Mouse (Mus musculus) kidney, embryonic 14.5 days (tissue): ENCODE data around the gene Ncapd3. TPM values are rescaled to one million over a fixed set of nuclear protein-coding genes. Genes with fewer than 3 reads are reported as not detected.

ENCODE experiments used
- ATAC-seq: fragments of 200-750 bp; cut with Nextera tagmentation; 2 replicates; pipeline ENCODE4 v1.8.0; 2017; ENCODE audit warnings: moderate number of reproducible peaks, mild to moderate bottlenecking, moderate TSS enrichment, moderate library complexity; ENCODE audit not compliant: low FRiP score, low TSS enrichment
- H3K27ac ChIP-seq: fragments of 300-500 bp; sonication (generic); 2 replicates; pipeline ENCODE4 v1.5.1; 2014; ENCODE audit warnings: low read depth, mild to moderate bottlenecking, low read length, moderate library complexity, mixed read lengths
- H3K27me3 ChIP-seq: fragments of 300-500 bp; sonication (generic); 2 replicates; pipeline ENCODE4 v1.6.1; 2014; ENCODE audit warnings: mild to moderate bottlenecking, low read length; ENCODE audit not compliant: control insufficient read depth, insufficient read depth
- H3K36me3 ChIP-seq: fragments of 300-500 bp; sonication (generic); 2 replicates; pipeline ENCODE4 v1.6.1; 2014; ENCODE audit warnings: low read length, mixed read lengths; ENCODE audit not compliant: control insufficient read depth, insufficient read depth
- H3K4me1 ChIP-seq: fragments of 300-500 bp; sonication (generic); 2 replicates; pipeline ENCODE4 v1.6.1; 2014; ENCODE audit warnings: low read length, mixed read lengths; ENCODE audit not compliant: control insufficient read depth, insufficient read depth
- H3K4me2 ChIP-seq: fragments of 300-500 bp; sonication (generic); replicated peaks from 2 replicates; pipeline ENCODE4 v1.6.1; 2014; ENCODE audit warnings: low read depth, mild to moderate bottlenecking, low read length
- H3K4me3 ChIP-seq: fragments of 300-500 bp; sonication (generic); 2 replicates; pipeline ENCODE4 v1.5.1; 2014; ENCODE audit warnings: mild to moderate bottlenecking, low read length
- H3K9ac ChIP-seq: fragments of 300-500 bp; sonication (generic); 2 replicates; pipeline ENCODE4 v1.6.1; 2014; ENCODE audit warnings: low read depth, mild to moderate bottlenecking, low read length, moderate library complexity
- H3K9me3 ChIP-seq: fragments of 300-500 bp; sonication (generic); 2 replicates; pipeline ENCODE4 v1.6.1; 2016; ENCODE audit warnings: low read length; ENCODE audit not compliant: control insufficient read depth
- WGBS: fragments of 180-500 bp; shearing (Covaris S2); extraction: QIAGEN DNeasy Blood & Tissue Kit; methylation state at CpG from one replicate; pipeline ENCODE4 v1.1.7; 2014; 5-methylcytosine and 5-hydroxymethylcytosine counted together
- polyA plus RNA-seq: library from polyadenylated mRNA; unstranded; fragments of >200 nt; fragmentation: Nextera tagmentation; extraction: Ambion mirVana; gene quantifications from 2 replicates; pipeline ENCODE4 v1.2.1, GENCODE M21; 2014

Gene Ncapd3
- polyA plus RNA-seq, 1 experiment from 2014 or later, result 41.3 TPM

GRCm38 (mm10) chr9:27123947-27124346 is 94.0 kb downstream of the Ncapd3 start:
- WGBS, result 83% methylated on average over 2 of the region's 2 CpGs
- H3K27ac ChIP-seq, result no peak overlapping the region
- H3K4me3 ChIP-seq, result no peak overlapping the region
- no peak overlapping the region for H3K9ac ChIP-seq
- no peaks in the 10 kb centered on the region for H3K9me3 ChIP-seq
- no peaks in the 10 kb centered on the region for H3K27me3 ChIP-seq
- H3K4me1 ChIP-seq, result no peaks in the 10 kb centered on the region
- ATAC-seq, result no peak
- H3K36me3 ChIP-seq, result no peaks in the 10 kb centered on the region
- no peak overlapping the region for H3K4me2 ChIP-seq

GRCm38 (mm10) chr9:27125450-27125849 is 95.5 kb downstream of the Ncapd3 start:
- Histone ChIP-seq H3K4me1 (no peaks in the 10 kb centered on the region), H3K27me3 (no peaks in the 10 kb centered on the region), H3K9me3 (no peaks in the 10 kb centered on the region), H3K36me3 (no peaks in the 10 kb centered on the region), H3K4me2 (no peak overlapping the region), H3K9ac (no peak overlapping the region), H3K27ac (no peak overlapping the region), H3K4me3 (no peak overlapping the region)
- WGBS, result 59% methylated on average over 6 of the region's 6 CpGs
- no peak for ATAC-seq

- ATAC-seq, result no peak
- WGBS, result 87% methylated on average over 6 of the region's 6 CpGs
Observed at GRCm38 (mm10) chr9:27126543-27126942, 96.6 kb downstream of the Ncapd3 start.

GRCm38 (mm10) chr9:27128629-27129028 is 98.7 kb downstream of the Ncapd3 start:
- H3K4me1 ChIP-seq, result peaks cover 3% of the 10 kb centered on the region; the same call in 1 of the 2 replicates
- no peak overlapping the region for H3K4me3 ChIP-seq
- no peaks in the 10 kb centered on the region for H3K9me3 ChIP-seq
- H3K27me3 ChIP-seq, result no peaks in the 10 kb centered on the region
- no peak for ATAC-seq
- H3K4me2 ChIP-seq, result no peak overlapping the region
- no peak overlapping the region for H3K27ac ChIP-seq
- no peaks in the 10 kb centered on the region for H3K36me3 ChIP-seq
- H3K9ac ChIP-seq, result no peak overlapping the region
- 48% methylated on average over 4 of the region's 4 CpGs for WGBS

More at GRCm38 (mm10) chr9:27126543-27126942, 96.6 kb downstream of the Ncapd3 start:
- Histone ChIP-seq H3K4me3 (no peak overlapping the region), H3K9ac (no peak overlapping the region), H3K36me3 (no peaks in the 10 kb centered on the region), H3K27me3 (no peaks in the 10 kb centered on the region), H3K9me3 (no peaks in the 10 kb centered on the region), H3K27ac (no peak overlapping the region), H3K4me2 (no peak overlapping the region), H3K4me1 (no peaks in the 10 kb centered on the region)

- no peaks in the 10 kb centered on the region for H3K9me3 ChIP-seq
- H3K4me2 ChIP-seq, result no peak overlapping the region
- H3K27me3 ChIP-seq, result no peaks in the 10 kb centered on the region
- H3K27ac ChIP-seq, result no peak overlapping the region
- H3K4me3 ChIP-seq, result no peak overlapping the region
- no peak for ATAC-seq
- H3K36me3 ChIP-seq, result no peaks in the 10 kb centered on the region
- 88% methylated on average over 1 of the region's 1 CpGs for WGBS
- peaks cover 3% of the 10 kb centered on the region; the same call in 1 of the 2 replicates for H3K4me1 ChIP-seq
- H3K9ac ChIP-seq, result no peak overlapping the region
Observed at GRCm38 (mm10) chr9:27134410-27134809, 104.4 kb downstream of the Ncapd3 start.

GRCm38 (mm10) chr9:27135372-27135771 is 105.4 kb downstream of the Ncapd3 start:
- no peaks in the 10 kb centered on the region for H3K36me3 ChIP-seq
- no peak overlapping the region for H3K4me2 ChIP-seq
- no peaks in the 10 kb centered on the region for H3K9me3 ChIP-seq
- WGBS, result 93% methylated on average over 7 of the region's 7 CpGs
- no peak overlapping the region for H3K27ac ChIP-seq
- no peaks in the 10 kb centered on the region for H3K27me3 ChIP-seq
- no peak overlapping the region for H3K4me3 ChIP-seq
- no peak for ATAC-seq
- H3K9ac ChIP-seq, result no peak overlapping the region
- peaks cover 3% of the 10 kb centered on the region; the same call in 1 of the 2 replicates for H3K4me1 ChIP-seq

- Histone ChIP-seq H3K9me3 (no peaks in the 10 kb centered on the region), H3K4me3 (no peak overlapping the region), H3K27me3 (no peaks in the 10 kb centered on the region), H3K4me1 (peaks cover 3% of the 10 kb centered on the region; the same call in 1 of the 2 replicates), H3K9ac (no peak overlapping the region), H3K36me3 (peaks cover 4% of the 10 kb centered on the region; the same call in 1 of the 2 replicates), H3K4me2 (no peak overlapping the region), H3K27ac (no peak overlapping the region)
- WGBS, result 83% methylated on average over 8 of the region's 8 CpGs
- ATAC-seq, result no peak
Observed at GRCm38 (mm10) chr9:27136651-27137050, 106.7 kb downstream of the Ncapd3 start.

GRCm38 (mm10) chr9:27140432-27141065 is 110.6 kb downstream of the Ncapd3 start:
- Histone ChIP-seq H3K4me1 (no peaks in the 10 kb centered on the region), H3K9me3 (no peaks in the 10 kb centered on the region), H3K9ac (no peak overlapping the region), H3K4me2 (no peak overlapping the region), H3K36me3 (peaks cover 4% of the 10 kb centered on the region; the same call in 1 of the 2 replicates), H3K4me3 (no peak overlapping the region), H3K27ac (no peak overlapping the region), H3K27me3 (no peaks in the 10 kb centered on the region)
- WGBS, result 91% methylated on average over 10 of the region's 10 CpGs
- no peak for ATAC-seq

GRCm38 (mm10) chr9:27144271-27144840 is 114.4 kb downstream of the Ncapd3 start:
- ATAC-seq, result no peak
- H3K4me1 ChIP-seq, result peaks cover 11% of the 10 kb centered on the region
- no peak overlapping the region for H3K4me2 ChIP-seq
- peaks cover 4% of the 10 kb centered on the region; the same call in 1 of the 2 replicates for H3K36me3 ChIP-seq
- H3K9ac ChIP-seq, result no peak overlapping the region
- H3K27me3 ChIP-seq, result no peaks in the 10 kb centered on the region
- no peak overlapping the region for H3K27ac ChIP-seq
- WGBS, result 71% methylated on average over 4 of the region's 4 CpGs
- H3K9me3 ChIP-seq, result no peaks in the 10 kb centered on the region
- H3K4me3 ChIP-seq, result no peak overlapping the region
